Mouse (Mus musculus) bone marrow, adult 2 months (tissue): ENCODE data around the gene Fam185a.

ENCODE experiments used
- CTCF ChIP-seq: fragments of 200-500 bp; IDR thresholded peaks from 2 replicates; pipeline ENCODE4 v1.5.1; 2011; ENCODE audit warnings: low read length, control low read depth; ENCODE audit not compliant: control insufficient read depth, insufficient read depth
- POLR2A ChIP-seq: fragments of 200-500 bp; IDR thresholded peaks from 2 replicates; pipeline ENCODE4 v1.6.1; 2011; ENCODE audit warnings: low read depth, mild to moderate bottlenecking, control low read depth, low read length, borderline replicate concordance; ENCODE audit not compliant: control insufficient read depth

- TF ChIP-seq CTCF (no peak), POLR2A (no peak)
Measured at GRCm38 (mm10) chr5:21505159-21505558, 80.4 kb downstream of the Fam185a start.
